Mouse (Mus musculus) heart, adult 2 months (tissue): ENCODE data around the gene Ltbr.

Experiments
- CTCF ChIP-seq: fragments of 200-600 bp; IDR thresholded peaks from 2 replicates; pipeline ENCODE4 v1.8.1; 2022; ENCODE audit warnings: antibody characterized with exemption, mild to moderate bottlenecking, moderate library complexity
- POLR2A ChIP-seq: fragments of 200-500 bp; IDR thresholded peaks from 2 replicates; pipeline ENCODE4 v1.6.1; 2011; ENCODE audit warnings: mild to moderate bottlenecking, low read depth, low read length, control low read depth; ENCODE audit not compliant: insufficient read depth

- TF ChIP-seq CTCF = no peak
- no peak for TF ChIP-seq POLR2A
Observed at GRCm38 (mm10) chr6:125265239-125265638, 48.4 kb downstream of the Ltbr start.
